In the genomic region with DNA sequence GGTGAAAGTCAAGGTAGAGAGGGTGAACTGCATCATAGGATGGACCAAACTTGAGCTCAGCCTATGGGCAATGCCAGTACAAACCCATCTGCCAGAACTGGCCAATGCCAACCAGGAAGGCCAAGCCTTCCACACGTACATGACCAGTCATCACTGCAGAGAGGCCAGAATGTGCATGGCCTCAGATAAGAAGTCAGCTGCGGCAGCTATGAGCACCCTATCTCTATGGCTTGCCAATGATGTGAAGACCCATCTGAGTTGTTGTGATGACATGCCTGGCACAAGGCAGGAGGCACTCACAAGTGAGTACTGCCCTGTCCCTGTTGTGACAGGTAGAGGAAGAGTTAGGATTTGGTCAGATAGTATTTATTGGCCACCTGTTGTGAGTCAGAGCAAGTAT, we compare ENCODE assay signal across 17 mouse cellular contexts.
"Had no signal": no experiment of that assay in that cellular context is flagged by ENCODE, and none has a peak within 500 bp of the region (broad histone marks: within the 10 kb centered on the region; RNA-seq: fewer than 3 reads in every experiment).

No protein-coding gene starts in this region.

- H3K27me3 ChIP-seq: neural tube, embryonic 15.5 days had no signal

- H3K4me3 ChIP-seq: layer of hippocampus, adult 2 months; limb, embryonic 10.5 days; midbrain, embryonic 10.5 days; myocyte; neural tube, embryonic 15.5 days had no signal

- H3K9ac ChIP-seq: lung, embryonic 14.5 days; neural tube, embryonic 15.5 days had no signal

- H3K27ac ChIP-seq: kidney, postnatal 0 days; layer of hippocampus, adult 2 months; limb, embryonic 10.5 days; midbrain, embryonic 10.5 days; neural tube, embryonic 15.5 days had no signal

- H3K36me3 ChIP-seq: limb, embryonic 10.5 days; midbrain, embryonic 10.5 days; neural tube, embryonic 15.5 days had no signal

- H3K9me3 ChIP-seq: limb, embryonic 10.5 days; midbrain, embryonic 10.5 days; neural tube, embryonic 15.5 days had no signal

- H3K4me1 ChIP-seq: limb, embryonic 10.5 days; neural tube, embryonic 15.5 days had no signal

- H3K4me2 ChIP-seq: lung, embryonic 14.5 days; neural tube, embryonic 15.5 days had no signal

- DNase-seq: kidney, adult 11 months; kidney, adult 9 months; kidney, postnatal 4 days; lung, embryonic 14.5 days; lung, postnatal 10 days; lung, postnatal 4 days; midbrain, embryonic 14.5 days; right cerebral cortex, postnatal 4 days; spleen, adult 18-20 months; thymus, adult 2 months; thymus, postnatal 25 days had no signal
